Mouse (Mus musculus) cerebellum, adult 2 months (tissue): ENCODE measurements around the gene Retreg1.

Experiments
- CTCF ChIP-seq: fragments of 200-500 bp; IDR thresholded peaks from 2 replicates; pipeline ENCODE4 v1.5.1; 2011; ENCODE audit warnings: low read depth, mild to moderate bottlenecking, control low read depth, low read length, moderate library complexity, borderline replicate concordance; ENCODE audit not compliant: insufficient read depth
- POLR2A ChIP-seq: fragments of 200-500 bp; IDR thresholded peaks from 2 replicates; pipeline ENCODE4 v1.6.1; 2011; ENCODE audit warnings: low read length, control low read depth, borderline replicate concordance; ENCODE audit not compliant: insufficient read depth

DNA sequence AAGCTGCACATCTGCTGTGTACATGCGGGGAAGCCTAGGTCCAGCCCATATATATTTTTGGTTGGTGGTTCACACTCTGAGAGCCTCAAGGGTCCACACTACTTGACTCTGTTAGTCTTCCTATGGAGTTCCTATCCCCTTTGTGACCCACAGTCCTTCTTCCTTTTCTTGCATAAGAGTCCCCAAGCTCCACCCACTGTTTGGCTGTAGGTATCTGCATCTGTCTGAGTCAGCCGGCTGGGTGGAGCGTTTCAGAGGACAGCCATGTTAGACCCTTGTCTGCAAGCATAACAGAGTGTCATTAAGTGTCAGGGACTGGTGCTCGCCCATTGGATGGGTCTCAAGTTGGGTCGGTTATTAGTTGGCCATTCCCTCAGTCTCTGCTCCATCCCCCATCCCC lies 107.6 kb downstream of the Retreg1 start:
- TF ChIP-seq CTCF (no peak), POLR2A (no peak)
